Mouse (Mus musculus): ENCODE measurements around the gene Gopc. TPM values are rescaled to one million over a fixed set of nuclear protein-coding genes. Genes with fewer than 3 reads are reported as not detected.
"Not testable (repeated sequence)": the region's sequence is repeated elsewhere in the genome, so short reads cannot be mapped to it uniquely, and the experiment has no call there.

Gopc gene
- polyA plus RNA-seq, 1 experiment from 2014 or later = 20.6 TPM

DNA sequence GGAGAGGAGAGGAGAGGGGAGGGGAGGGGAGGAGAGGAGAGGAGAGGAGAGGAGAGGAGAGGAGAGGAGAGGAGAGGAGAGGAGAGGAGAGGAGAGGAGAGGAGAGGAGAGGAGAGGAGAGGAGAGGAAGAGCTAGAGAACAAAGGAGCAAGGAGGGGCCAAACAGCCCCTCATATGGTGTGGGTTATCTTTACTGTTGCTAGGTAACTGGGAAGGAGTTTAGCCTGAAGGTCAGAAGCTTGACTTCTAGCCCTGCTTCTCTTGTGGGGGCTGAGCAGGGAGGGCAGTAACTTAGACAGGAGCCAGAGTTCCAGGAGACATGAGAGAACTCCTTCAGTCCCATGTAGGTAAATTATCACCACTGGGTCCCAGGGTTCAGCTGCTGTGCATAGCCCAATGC lies 83.4 kb downstream of the Gopc start:
- H3K4me3 ChIP-seq (ENCODE audit: low read depth, low read length); H3K4me2 ChIP-seq (replicated peaks; ENCODE audit: low read depth, low read length); ATAC-seq (ENCODE audit: low FRiP score); H3K4me1 ChIP-seq (replicated peaks; ENCODE audit: control insufficient read depth, insufficient read depth, low read length); DNase-seq (ENCODE audit: low spot score); H3K27me3 ChIP-seq (ENCODE audit: control insufficient read depth, insufficient read depth, low read length); H3K36me3 ChIP-seq (ENCODE audit: control insufficient read depth, insufficient read depth, low read length); H3K27ac ChIP-seq (ENCODE audit: low read depth, low read length); H3K9me3 ChIP-seq (ENCODE audit: control insufficient read depth, low read length); H3K9ac ChIP-seq (ENCODE audit: low read depth, low read length): not testable (repeated sequence)

DNA sequence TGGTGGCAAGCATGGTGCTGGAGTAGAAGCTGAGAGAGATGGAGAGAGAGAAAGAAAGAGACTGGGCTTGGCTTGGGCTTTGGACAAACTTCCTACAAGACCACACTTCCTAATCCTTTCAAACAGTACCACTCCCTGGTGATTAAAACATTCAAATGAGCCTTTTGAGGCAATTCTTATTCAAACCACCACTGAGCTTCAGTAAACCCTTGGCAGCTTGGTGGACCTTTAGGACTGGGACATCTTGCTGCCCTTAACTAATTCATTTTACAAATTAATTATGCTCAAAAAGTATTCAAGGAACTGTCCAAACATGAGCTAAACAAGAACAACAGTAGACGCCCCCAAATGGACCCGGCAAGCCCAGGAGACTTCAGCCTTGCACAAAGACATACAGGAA lies 86.0 kb downstream of the Gopc start:
- Histone ChIP-seq H3K9ac (ENCODE audit: low read depth, low read length) (no peak overlapping the region), H3K27ac (ENCODE audit: low read depth, low read length) (no peak overlapping the region), H3K4me2 (replicated peaks; ENCODE audit: low read depth, low read length) (no peak overlapping the region), H3K27me3 (ENCODE audit: control insufficient read depth, insufficient read depth, low read length) (no peaks in the 10 kb centered on the region), H3K36me3 (ENCODE audit: control insufficient read depth, insufficient read depth, low read length) (no peaks in the 10 kb centered on the region), H3K4me3 (ENCODE audit: low read depth, low read length) (no peak overlapping the region), H3K9me3 (ENCODE audit: control insufficient read depth, low read length) (no peaks in the 10 kb centered on the region), H3K4me1 (replicated peaks; ENCODE audit: control insufficient read depth, insufficient read depth, low read length) (no peaks in the 10 kb centered on the region)
- DNase-seq (ENCODE audit: low spot score) (no peak), ATAC-seq (ENCODE audit: low FRiP score) (no peak)
- 90% methylated on average over 2 of the region's 2 CpGs for WGBS

DNA sequence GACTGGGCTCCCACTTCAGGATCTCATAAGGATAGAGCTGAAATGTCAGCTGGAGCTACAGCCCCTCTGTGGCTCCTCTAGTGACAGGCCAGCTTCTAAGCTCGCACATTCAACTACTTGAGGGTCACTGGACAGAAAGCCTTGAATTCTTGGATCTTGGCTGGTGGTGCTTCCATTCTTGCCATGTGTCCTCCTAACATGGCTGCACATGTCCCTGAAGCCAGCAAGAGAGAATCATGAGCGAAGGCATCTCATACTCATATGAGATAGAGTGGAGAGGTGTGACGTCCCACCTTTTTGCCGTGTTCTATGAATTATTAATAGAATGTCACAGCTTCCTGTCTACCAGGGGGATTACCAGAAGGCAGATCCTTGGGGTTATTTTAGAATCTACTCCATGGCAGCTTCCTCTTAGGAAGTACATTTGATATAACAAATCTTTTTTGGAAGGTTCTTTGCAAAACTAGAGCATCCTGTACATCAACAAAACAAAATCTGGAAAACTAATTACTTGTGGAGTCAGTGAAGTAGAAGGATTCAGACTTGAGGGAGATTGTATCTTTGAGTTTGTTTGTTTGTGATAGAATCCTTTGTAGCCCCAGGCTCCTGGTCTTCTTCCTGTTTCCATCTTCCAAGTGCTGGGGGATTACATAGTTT lies 87.9 kb downstream of the Gopc start:
- Histone ChIP-seq H3K9me3 (ENCODE audit: control insufficient read depth, low read length) (no peaks in the 10 kb centered on the region), H3K9ac (ENCODE audit: low read depth, low read length) (no peak overlapping the region), H3K27ac (ENCODE audit: low read depth, low read length) (no peak overlapping the region), H3K4me2 (replicated peaks; ENCODE audit: low read depth, low read length) (no peak overlapping the region), H3K4me3 (ENCODE audit: low read depth, low read length) (no peak overlapping the region), H3K4me1 (replicated peaks; ENCODE audit: control insufficient read depth, insufficient read depth, low read length) (no peaks in the 10 kb centered on the region), H3K27me3 (ENCODE audit: control insufficient read depth, insufficient read depth, low read length) (no peaks in the 10 kb centered on the region), H3K36me3 (ENCODE audit: control insufficient read depth, insufficient read depth, low read length) (no peaks in the 10 kb centered on the region)
- 91% methylated on average over 4 of the region's 4 CpGs for WGBS
- ATAC-seq (ENCODE audit: low FRiP score) = no peak
- no peak for DNase-seq (ENCODE audit: low spot score)

- not testable (repeated sequence) for H3K27me3 ChIP-seq (ENCODE audit: control insufficient read depth, insufficient read depth, low read length); H3K9me3 ChIP-seq (ENCODE audit: control insufficient read depth, low read length); DNase-seq (ENCODE audit: low spot score); H3K9ac ChIP-seq (ENCODE audit: low read depth, low read length); ATAC-seq (ENCODE audit: low FRiP score); H3K4me2 ChIP-seq (replicated peaks; ENCODE audit: low read depth, low read length); H3K4me3 ChIP-seq (ENCODE audit: low read depth, low read length); H3K4me1 ChIP-seq (replicated peaks; ENCODE audit: control insufficient read depth, insufficient read depth, low read length); H3K36me3 ChIP-seq (ENCODE audit: control insufficient read depth, insufficient read depth, low read length); H3K27ac ChIP-seq (ENCODE audit: low read depth, low read length)
- WGBS = 83% methylated on average over 1 of the region's 1 CpGs
These were observed 89.5 kb downstream of the Gopc start for GRCm38 (mm10) chr10:52292391-52292790.

DNA sequence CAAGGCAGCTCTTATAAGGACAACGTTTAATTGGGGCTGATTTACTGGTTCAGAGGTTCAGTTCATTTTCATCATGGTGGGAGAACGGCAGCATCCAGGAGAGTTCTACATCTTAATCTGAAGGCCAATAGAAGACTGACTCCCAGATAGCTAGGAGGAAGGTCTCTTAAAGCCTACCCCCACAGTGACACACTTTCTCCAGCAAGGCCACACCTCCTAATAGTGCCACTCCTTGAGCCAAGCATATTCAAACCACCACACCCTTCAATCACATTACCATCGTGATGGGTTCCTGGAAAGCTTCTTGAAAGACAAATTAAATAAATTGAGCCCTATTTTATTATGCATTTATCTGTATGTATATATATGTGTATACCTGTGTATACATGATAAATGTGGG lies 92.7 kb downstream of the Gopc start:
- DNase-seq (ENCODE audit: low spot score) = no peak
- Histone ChIP-seq H3K4me3 (ENCODE audit: low read depth, low read length) (no peak overlapping the region), H3K27me3 (ENCODE audit: control insufficient read depth, insufficient read depth, low read length) (no peaks in the 10 kb centered on the region), H3K4me2 (replicated peaks; ENCODE audit: low read depth, low read length) (no peak overlapping the region), H3K27ac (ENCODE audit: low read depth, low read length) (no peak overlapping the region), H3K9me3 (ENCODE audit: control insufficient read depth, low read length) (no peaks in the 10 kb centered on the region), H3K36me3 (ENCODE audit: control insufficient read depth, insufficient read depth, low read length) (no peaks in the 10 kb centered on the region), H3K4me1 (replicated peaks; ENCODE audit: control insufficient read depth, insufficient read depth, low read length) (no peaks in the 10 kb centered on the region), H3K9ac (ENCODE audit: low read depth, low read length) (no peak overlapping the region)
- no peak for ATAC-seq (ENCODE audit: low FRiP score)
- 87% methylated on average over 3 of the region's 3 CpGs for WGBS

DNA sequence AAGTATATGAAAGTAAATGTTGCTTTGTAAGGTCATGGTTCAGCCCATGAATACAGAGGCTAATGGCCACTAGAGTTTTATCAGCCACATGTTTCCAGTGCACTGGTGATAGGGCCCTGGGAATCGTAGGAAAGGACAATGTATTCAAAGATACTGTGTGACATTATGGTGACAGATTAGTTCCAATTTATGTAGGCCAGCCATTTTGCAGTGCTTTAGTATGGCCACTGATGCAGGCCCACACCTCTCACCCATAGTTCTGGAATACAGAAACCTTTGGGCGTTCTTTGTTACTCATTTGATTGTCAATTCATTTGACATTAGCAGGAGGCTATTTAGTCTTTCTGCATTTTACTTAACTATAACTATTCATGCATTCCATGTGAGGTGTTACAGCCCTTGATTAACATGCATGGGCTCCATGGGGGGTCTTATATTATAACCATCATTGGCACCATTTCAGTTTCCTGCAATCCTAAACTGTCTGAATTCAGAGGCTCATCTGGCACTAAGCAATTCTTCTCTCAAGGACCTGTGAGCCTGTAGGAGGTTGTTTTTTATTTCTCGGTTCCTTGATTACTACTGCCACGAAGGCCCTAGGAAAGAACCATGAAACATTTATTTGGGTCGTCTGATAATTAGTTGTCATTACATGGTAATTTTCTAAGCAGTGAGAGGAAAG lies 93.9 kb downstream of the Gopc start:
- no peaks in the 10 kb centered on the region for H3K9me3 ChIP-seq (ENCODE audit: control insufficient read depth, low read length)
- 83% methylated on average over 5 of the region's 5 CpGs for WGBS
- H3K27ac ChIP-seq (ENCODE audit: low read depth, low read length) = no peak overlapping the region
- no peak overlapping the region for H3K4me2 ChIP-seq (replicated peaks; ENCODE audit: low read depth, low read length)
- ATAC-seq (ENCODE audit: low FRiP score) (no peak), DNase-seq (ENCODE audit: low spot score) (no peak)
- no peaks in the 10 kb centered on the region for H3K27me3 ChIP-seq (ENCODE audit: control insufficient read depth, insufficient read depth, low read length)
- no peak overlapping the region for H3K9ac ChIP-seq (ENCODE audit: low read depth, low read length)
- H3K36me3 ChIP-seq (ENCODE audit: control insufficient read depth, insufficient read depth, low read length) = no peaks in the 10 kb centered on the region
- no peak overlapping the region for H3K4me3 ChIP-seq (ENCODE audit: low read depth, low read length)
- no peaks in the 10 kb centered on the region for H3K4me1 ChIP-seq (replicated peaks; ENCODE audit: control insufficient read depth, insufficient read depth, low read length)

Other genes with a start within 250 kb of the Gopc start
- 0.03 TPM in 1 of 2 replicates, not detected in the other for gene Ros1, start 186.9 kb downstream of the Gopc start, polyA plus RNA-seq (2014; fragmentation: Nextera tagmentation; extraction: Ambion mirVana)
- gene Dcbld1, start 148.5 kb downstream of the Gopc start, polyA plus RNA-seq (2014; fragmentation: Nextera tagmentation; extraction: Ambion mirVana) = 18.8 and 22.5 TPM in 2 replicates
- gene Gm26741, start 23.4 kb downstream of the Gopc start, polyA plus RNA-seq (2014; fragmentation: Nextera tagmentation; extraction: Ambion mirVana) = not detected in 2 replicates
- not detected in 2 replicates for gene Nepn, start 6.8 kb upstream of the Gopc start, polyA plus RNA-seq (2014; fragmentation: Nextera tagmentation; extraction: Ambion mirVana)
- gene Nus1, start 35.4 kb upstream of the Gopc start, polyA plus RNA-seq (2014; fragmentation: Nextera tagmentation; extraction: Ambion mirVana) = 17.1 and 17.6 TPM in 2 replicates